Mouse (Mus musculus) CH12.LX (cell line): ENCODE results near the gene Ttc13. TPM values are rescaled to one million over a fixed set of nuclear protein-coding genes. Genes with fewer than 3 reads are reported as not detected.

Source experiments
- DNase-seq: peaks from one replicate; pipeline ENCODE4 v3.0.0-alpha.2; 2013; ENCODE audit errors: extremely low read depth
- H3K27ac ChIP-seq: 2 replicates; pipeline ENCODE4 v1.5.1; 2012; ENCODE audit warnings: low read depth, mild to moderate bottlenecking, control low read depth, moderate library complexity; ENCODE audit not compliant: insufficient read depth
- H3K27me3 ChIP-seq: replicated peaks from 2 replicates; pipeline ENCODE3; 2012; ENCODE audit warnings: inconsistent platforms
- H3K36me3 ChIP-seq, 2 experiments: replicated peaks in 1 of 2; 2 replicates each; pipeline versions ENCODE3 to v1.6.1; 2012; ENCODE audit warnings: inconsistent platforms in 1 of 2, low read length in 1 of 2, mild to moderate bottlenecking in 1 of 2, mixed read lengths in 1 of 2, moderate library complexity in 1 of 2; ENCODE audit not compliant: control insufficient read depth in 1 of 2, insufficient read depth in 1 of 2
- H3K4me1 ChIP-seq, 2 experiments: 2 replicates each; pipeline ENCODE4 v1.6.1; 2012; ENCODE audit warnings: inconsistent platforms in 1 of 2, moderate library complexity in 1 of 2; ENCODE audit not compliant: insufficient read depth in 2 of 2, control insufficient read depth in 1 of 2
- H3K4me2 ChIP-seq: 2 replicates; pipeline ENCODE4 v1.6.1; 2012; ENCODE audit warnings: low read depth, mild to moderate bottlenecking, control low read depth; ENCODE audit not compliant: poor library complexity, insufficient read depth, severe bottlenecking
- H3K4me3 ChIP-seq, 3 experiments: fragments of 150-350 bp in 1 of 3; sonication (generic) in 1 of 3; replicated peaks in 1 of 3; 2 replicates each; pipeline versions ENCODE3 to v1.5.1; 2011 to 2012; ENCODE audit warnings: low read depth in 2 of 3, low read length in 2 of 3, mild to moderate bottlenecking in 2 of 3, moderate library complexity in 2 of 3, control low read depth in 1 of 3, improper control_type of control experiment in 1 of 3, inconsistent platforms in 1 of 3, mixed read lengths in 1 of 3; ENCODE audit not compliant: poor library complexity in 1 of 3
- H3K79me2 ChIP-seq: replicated peaks from 2 replicates; pipeline ENCODE4 v1.6.1; 2012; ENCODE audit warnings: mild to moderate bottlenecking, moderate library complexity; ENCODE audit not compliant: control insufficient read depth, poor library complexity, insufficient read depth, severe bottlenecking; ENCODE audit errors: extremely low read depth
- H3K9ac ChIP-seq: 2 replicates; pipeline ENCODE4 v1.6.1; 2012; ENCODE audit warnings: low read depth, mild to moderate bottlenecking, control low read depth, moderate library complexity; ENCODE audit not compliant: insufficient read depth
- H3K9me3 ChIP-seq: replicated peaks from 2 replicates; pipeline ENCODE3; 2012; ENCODE audit warnings: low read length, inconsistent platforms, mixed read lengths
- CHD1 ChIP-seq: IDR thresholded peaks from 2 replicates; pipeline ENCODE4 v1.6.1; 2012; ENCODE audit warnings: low read depth, low read length, improper control_type of control experiment, inconsistent platforms
- CHD2 ChIP-seq: IDR thresholded peaks from 2 replicates; pipeline ENCODE4 v1.6.1; 2011; ENCODE audit warnings: low read length, improper control_type of control experiment
- CTCF ChIP-seq, 2 experiments: IDR thresholded peaks in 1 of 2; conservative IDR thresholded peaks in 1 of 2; 2 replicates each; pipeline ENCODE4 v1.5.1; 2011 to 2012; ENCODE audit warnings: low read depth in 2 of 2, low read length in 2 of 2, improper control_type of control experiment in 1 of 2, inconsistent platforms in 1 of 2, mild to moderate bottlenecking in 1 of 2, moderate library complexity in 1 of 2
- E2F4 ChIP-seq: IDR thresholded peaks from 2 replicates; pipeline ENCODE4 v1.6.1; 2011; ENCODE audit warnings: low read depth, low read length, improper control_type of control experiment; ENCODE audit not compliant: insufficient replicate concordance
- ELF1 ChIP-seq: IDR thresholded peaks from 2 replicates; pipeline ENCODE4 v1.6.1; 2014; ENCODE audit warnings: low read depth, mild to moderate bottlenecking, inconsistent platforms, low read length, improper control_type of control experiment
- ETS1 ChIP-seq: conservative IDR thresholded peaks from 2 replicates; pipeline ENCODE4 v1.6.1; 2012; ENCODE audit warnings: low read depth, mild to moderate bottlenecking, inconsistent platforms, low read length, improper control_type of control experiment, moderate library complexity
- GABPA ChIP-seq: IDR thresholded peaks from 2 replicates; pipeline ENCODE4 v1.6.1; 2012; ENCODE audit warnings: low read depth, low read length, improper control_type of control experiment, inconsistent platforms; ENCODE audit not compliant: insufficient replicate concordance
- HCFC1 ChIP-seq: IDR thresholded peaks from 2 replicates; pipeline ENCODE4 v1.6.1; 2012; ENCODE audit warnings: low read depth, mild to moderate bottlenecking, inconsistent platforms, low read length, improper control_type of control experiment
- IRF4 ChIP-seq: IDR thresholded peaks from 2 replicates; pipeline ENCODE4 v1.6.1; 2014; ENCODE audit warnings: low read depth, mild to moderate bottlenecking, inconsistent platforms, low read length, improper control_type of control experiment
- JUN ChIP-seq: IDR thresholded peaks from 2 replicates; pipeline ENCODE4 v1.6.1; 2011; ENCODE audit warnings: low read depth, mild to moderate bottlenecking, low read length, improper control_type of control experiment, moderate library complexity; ENCODE audit not compliant: insufficient read depth
- JUND ChIP-seq: conservative IDR thresholded peaks from 2 replicates; pipeline ENCODE4 v1.6.1; 2011; ENCODE audit warnings: low read depth, low read length, improper control_type of control experiment
- KAT2A ChIP-seq: IDR thresholded peaks from 2 replicates; pipeline ENCODE4 v1.6.1; 2012; ENCODE audit warnings: low read length, improper control_type of control experiment, inconsistent platforms; ENCODE audit not compliant: insufficient replicate concordance
- MAFK ChIP-seq: IDR thresholded peaks from 2 replicates; pipeline ENCODE4 v1.6.1; 2011; ENCODE audit warnings: low read length, improper control_type of control experiment; ENCODE audit not compliant: insufficient replicate concordance
- MAX ChIP-seq: IDR thresholded peaks from 2 replicates; pipeline ENCODE4 v1.6.1; 2011; ENCODE audit warnings: low read length, improper control_type of control experiment
- MAZ ChIP-seq: IDR thresholded peaks from 2 replicates; pipeline ENCODE4 v1.6.1; 2012; ENCODE audit warnings: low read depth, mild to moderate bottlenecking, inconsistent platforms, low read length, improper control_type of control experiment, moderate library complexity
- MEF2A ChIP-seq: IDR thresholded peaks from 2 replicates; pipeline ENCODE4 v1.6.1; 2014; ENCODE audit warnings: low read depth, mild to moderate bottlenecking, inconsistent platforms, low read length, improper control_type of control experiment, borderline replicate concordance
- MXI1 ChIP-seq: IDR thresholded peaks from 2 replicates; pipeline ENCODE4 v1.6.1; 2011; ENCODE audit warnings: mild to moderate bottlenecking, low read depth, low read length, improper control_type of control experiment
- NRF1 ChIP-seq: IDR thresholded peaks from 2 replicates; pipeline ENCODE4 v1.6.1; 2014; ENCODE audit warnings: low read depth, mild to moderate bottlenecking, inconsistent platforms, low read length, improper control_type of control experiment, moderate library complexity
- PAX5 ChIP-seq: IDR thresholded peaks from 2 replicates; pipeline ENCODE4 v1.6.1; 2012; ENCODE audit warnings: low read length, inconsistent platforms, mixed read lengths
- POLR2A ChIP-seq: IDR thresholded peaks from 2 replicates; pipeline ENCODE4 v1.6.1; 2011; ENCODE audit warnings: low read depth, mild to moderate bottlenecking, improper control_type of control experiment, low read length
- POLR2AphosphoS2 ChIP-seq: IDR thresholded peaks from 2 replicates; pipeline ENCODE4 v1.6.1; 2011; ENCODE audit warnings: low read depth, low read length, improper control_type of control experiment
- RAD21 ChIP-seq: IDR thresholded peaks from 2 replicates; pipeline ENCODE4 v1.6.1; 2011; ENCODE audit warnings: low read depth, mild to moderate bottlenecking, low read length, improper control_type of control experiment, moderate library complexity
- RCOR1 ChIP-seq: conservative IDR thresholded peaks from 2 replicates; pipeline ENCODE4 v1.6.1; 2012; ENCODE audit warnings: low read depth, mild to moderate bottlenecking, inconsistent platforms, low read length, improper control_type of control experiment
- TBP ChIP-seq: conservative IDR thresholded peaks from 2 replicates; pipeline ENCODE4 v1.6.1; 2011; ENCODE audit warnings: low read depth, low read length, improper control_type of control experiment
- TCF12 ChIP-seq: IDR thresholded peaks from 2 replicates; pipeline ENCODE4 v1.6.1; 2014; ENCODE audit warnings: low read depth, mild to moderate bottlenecking, inconsistent platforms, low read length, improper control_type of control experiment
- UBTF ChIP-seq: IDR thresholded peaks from 2 replicates; pipeline ENCODE4 v1.6.1; 2012; ENCODE audit warnings: low read depth, mild to moderate bottlenecking, inconsistent platforms, low read length, improper control_type of control experiment, moderate library complexity
- USF1 ChIP-seq: IDR thresholded peaks from 2 replicates; pipeline ENCODE4 v1.6.1; 2014; ENCODE audit warnings: low read depth, mild to moderate bottlenecking, inconsistent platforms, low read length, improper control_type of control experiment
- ZC3H11A ChIP-seq: IDR thresholded peaks from 2 replicates; pipeline ENCODE4 v1.6.1; 2012; ENCODE audit warnings: low read depth, mild to moderate bottlenecking, inconsistent platforms, low read length, improper control_type of control experiment
- ZKSCAN1 ChIP-seq: IDR thresholded peaks from 2 replicates; pipeline ENCODE4 v1.6.1; 2012; ENCODE audit warnings: low read depth, inconsistent platforms, low read length, improper control_type of control experiment, borderline replicate concordance
- ZNF384 ChIP-seq: IDR thresholded peaks from 2 replicates; pipeline ENCODE4 v1.6.1; 2012; ENCODE audit warnings: low read depth, low read length, improper control_type of control experiment, inconsistent platforms
- dilution Hi-C: fragments of 300-500 bp; cut with MboI; formaldehyde crosslinking; loops from 2 replicates; pipeline ENCODE4 v1.14.3; 2020; ENCODE audit warnings: low sequenced_read_pairs; ENCODE audit not compliant: extremely low pct_unique_long_range_greater_than_20kb, extremely low pct_ligation_motif_present
- in situ Hi-C: fragments of 300-500 bp; cut with MboI; formaldehyde crosslinking; loops from 3 replicates; pipeline ENCODE4 v1.14.3; 2019; ENCODE audit warnings: low sequenced_read_pairs, low pct_ligation_motif_present, low pct_unique_long_range_greater_than_20kb, mixed read lengths
- polyA plus RNA-seq: library from polyadenylated mRNA; unstranded; fragments of >175 nt; gene quantifications from 2 replicates; pipeline ENCODE4 v1.2.1, GENCODE M21; 2012; ENCODE audit warnings: low read depth; ENCODE audit not compliant: insufficient read length
- total RNA-seq, 2 experiments: library from RNA; depleted of rRNA; stranded (reverse); fragments of 300-350 nt in 1 of 2; fragments of >200 nt in 1 of 2; gene quantifications; 2 replicates each; pipeline ENCODE4 v1.2.3; 2012 to 2014

Gene Ttc13
- total and polyA plus RNA-seq, 3 experiments, result 30.8 to 33.6 (median 33.5) TPM

DNA sequence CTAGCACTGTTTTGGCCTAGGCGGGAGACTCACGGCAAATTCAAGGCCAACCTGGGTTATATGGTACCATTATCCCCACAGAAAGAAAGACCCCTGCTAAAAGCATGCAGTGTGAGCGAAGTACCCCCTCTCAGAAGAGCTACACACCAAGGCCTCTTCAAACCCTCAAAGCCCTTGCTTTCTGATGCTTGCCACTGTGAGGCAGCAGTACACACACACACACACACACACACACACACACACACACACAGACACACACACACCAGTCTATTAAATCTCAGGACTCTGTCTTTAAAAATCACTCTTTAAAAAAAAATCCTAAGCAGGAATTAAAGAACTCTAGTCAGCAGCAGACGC is 57.9 kb downstream of the Ttc13 start:
- TF ChIP-seq KAT2A (no peak), PAX5 (no peak), ZC3H11A (no peak), MAX (no peak), HCFC1 (no peak), CHD1 (no peak), RCOR1 (no peak), IRF4 (no peak), UBTF (no peak), TBP (no peak), JUN (no peak), MXI1 (no peak), RAD21 (no peak), JUND (no peak)
- no peak overlapping the region for H3K27ac ChIP-seq
- DNase-seq, result no peak
- H3K9ac ChIP-seq, result no peak overlapping the region
- H3K4me3 ChIP-seq, result no peak overlapping the region
- H3K9me3 ChIP-seq, result no peaks in the 10 kb centered on the region
- peaks cover 6 to 13% of the 10 kb centered on the region in 2 experiments; a peak in 2 of 4 replicates for H3K4me1 ChIP-seq
- dilution Hi-C loops, result no loop called here
- H3K27me3 ChIP-seq, result peaks cover 2% of the 10 kb centered on the region
- no peaks in the 10 kb centered on the region for H3K79me2 ChIP-seq
- no peak overlapping the region for H3K4me2 ChIP-seq
- H3K36me3 ChIP-seq, result peaks cover 0 to 2% of the 10 kb centered on the region in 2 experiments
- in situ Hi-C loops, result no loop called here

DNA sequence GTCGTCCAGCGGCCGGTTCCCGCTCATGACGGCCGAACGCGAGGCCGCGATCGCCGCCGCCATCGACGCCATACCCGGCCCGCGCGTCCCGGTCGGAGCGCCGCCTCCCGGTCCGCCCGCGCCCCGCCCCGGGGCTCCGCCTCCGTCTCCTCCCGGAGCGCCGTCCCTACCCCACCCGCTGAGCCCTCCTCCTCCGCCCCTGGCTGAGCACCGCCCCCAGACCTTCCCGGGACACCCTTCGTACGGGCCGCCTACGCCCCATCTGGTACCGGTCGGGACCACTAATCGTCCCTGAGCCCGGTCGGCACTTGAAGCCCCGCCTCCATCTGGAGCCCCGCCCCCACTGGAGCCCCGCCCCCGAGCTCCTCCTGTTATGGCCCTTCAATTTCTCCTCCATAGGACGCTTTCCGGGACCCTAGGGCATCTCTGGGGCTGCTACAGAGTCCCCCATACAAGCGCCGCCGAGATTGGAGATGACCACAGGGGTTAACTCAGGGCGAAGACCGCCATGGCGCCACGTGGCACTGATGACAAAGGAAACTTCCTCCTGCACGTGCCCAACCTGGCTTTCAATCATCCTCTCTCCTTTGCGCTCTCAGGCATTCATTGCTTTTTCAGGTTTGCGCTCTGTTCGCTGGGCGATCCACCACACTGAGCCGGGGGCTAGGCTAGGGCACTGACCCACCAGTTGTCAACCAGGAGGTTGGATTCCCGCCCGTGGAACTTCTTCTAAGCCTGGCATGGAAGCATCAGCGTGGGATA is 58.5 kb downstream of the Ttc13 start, which contains the start of gene 2310022B05Rik:
Gene 2310022B05Rik, minus strand, starts transcription at position 258 of the 762 bp plus-strand sequence.
- H3K4me1 ChIP-seq, result peaks cover 6 to 16% of the 10 kb centered on the region in 2 experiments; a peak in 2 of 4 replicates
- H3K27me3 ChIP-seq, result peaks cover 2% of the 10 kb centered on the region
- no peaks in the 10 kb centered on the region for H3K9me3 ChIP-seq
- peak within 1 kb of the TSS; percentile 92 for H3K4me2 ChIP-seq
- H3K9ac ChIP-seq, result peak within 1 kb of the TSS; percentile 73
- in situ Hi-C loops, result no loop called here
- peak; percentile 71 for DNase-seq
- no peaks in the 10 kb centered on the region for H3K79me2 ChIP-seq
- peaks cover 0 to 3% of the 10 kb centered on the region in 2 experiments for H3K36me3 ChIP-seq
- no peak within 1 kb of the TSS for H3K27ac ChIP-seq
- peak within 1 kb of the TSS; percentile 65 to 82 (median 73) for H3K4me3 ChIP-seq
- dilution Hi-C loops, result no loop called here
- TF ChIP-seq CHD2, result no peak
- TF ChIP-seq IRF4, result peak; percentile 2; the same call in 1 of the 2 replicates
- peak; percentile 29; the same call in 1 of the 2 replicates for TF ChIP-seq NRF1
- TF ChIP-seq POLR2AphosphoS2, result no peak
- TF ChIP-seq KAT2A, result no peak
- TF ChIP-seq CTCF (conservative IDR thresholded peaks at IDR 0.05 in 1 of 2, IDR thresholded peaks at IDR 0.05 in 1 of 2; ENCODE audit: low read depth in 2 of 2, low read length in 2 of 2), result no peak
- peak; percentile 49; the same call in 1 of the 2 replicates for TF ChIP-seq TCF12
- TF ChIP-seq JUN, result no peak
- TF ChIP-seq TBP, result no peak
- TF ChIP-seq CHD1, result no peak
- no peak for TF ChIP-seq ETS1
- peak; percentile 73 for TF ChIP-seq POLR2A
- no peak for TF ChIP-seq GABPA
- no peak for TF ChIP-seq PAX5
- TF ChIP-seq JUND, result no peak
- no peak for TF ChIP-seq USF1
- TF ChIP-seq MXI1, result peak; percentile 52
- TF ChIP-seq E2F4, result no peak
- TF ChIP-seq MAX, result peak; percentile 88
- no peak for TF ChIP-seq MAFK
- TF ChIP-seq RCOR1, result no peak
- no peak for TF ChIP-seq ZNF384
- no peak for TF ChIP-seq MAZ
- TF ChIP-seq ZKSCAN1, result no peak
- TF ChIP-seq MEF2A, result 0 out of 2 replicates have a peak, but pooled peaks have one; percentile 33
- TF ChIP-seq ELF1, result no peak
